8 mouse cellular contexts compared by ENCODE assay signal in the genomic region with DNA sequence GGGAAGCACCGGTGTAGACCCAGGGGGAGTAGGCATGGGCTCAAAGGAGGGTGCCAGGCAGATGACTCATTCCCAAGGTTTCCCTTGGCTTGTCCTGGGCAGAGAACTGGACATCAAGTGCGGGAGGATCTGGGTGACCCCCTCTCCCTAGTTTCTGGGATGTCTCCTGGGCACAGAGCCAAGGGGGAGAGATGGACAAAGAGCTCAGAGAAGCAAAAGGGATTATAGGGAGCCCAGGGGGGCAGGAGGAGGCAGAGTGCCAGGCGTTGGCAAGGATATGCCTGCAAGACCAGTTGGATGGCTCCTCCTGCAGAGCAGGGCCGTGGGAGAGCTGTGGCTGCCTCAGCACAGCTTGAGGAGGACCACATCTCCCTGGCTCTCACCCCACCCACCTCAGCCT. TPM values are rescaled to one million over a fixed set of nuclear protein-coding genes. Genes with fewer than 3 reads are reported as not detected.
DNase-seq lines count a peak whose midpoint lies in the region; ATAC-seq and TF ChIP-seq lines count a peak whose summit lies in the region.

No protein-coding gene starts in this region.

- 43% methylated on average over 4 of the region's 4 CpGs for WGBS in embryonic facial prominence, embryonic 15.5 days
- 36% methylated on average over 4 of the region's 4 CpGs for WGBS in stomach, postnatal 0 days

- peak; percentile 37 for DNase-seq in gastrocnemius, adult 2 months
- DNase-seq in gastrocnemius, adult 18-20 months (ENCODE audit: low spot score), result no peak
- DNase-seq in NIH3T3 (ENCODE audit: low read depth), result peak; percentile 56
- peak; percentile 32 to 50 for DNase-seq in kidney, postnatal 4 days
- DNase-seq in lung, postnatal 14 days, result peak; percentile 25
- no peak for DNase-seq in stomach, postnatal 0 days (ENCODE audit: low spot score)

- no peak overlapping the region; the same call in 1 of the 2 replicates for H3K4me2 ChIP-seq in embryonic facial prominence, embryonic 15.5 days (replicated peaks)
- H3K4me2 ChIP-seq in stomach, postnatal 0 days (replicated peaks; ENCODE audit: low read depth), result 0 out of 2 replicates have a peak overlapping the region, but pooled peaks have one; percentile 5

- TF ChIP-seq EP300 in stomach, postnatal 0 days (optimal IDR thresholded peaks at IDR 0.05), result no peak

- peak; percentile 49; the same call in 1 of the 2 replicates for ATAC-seq in embryonic facial prominence, embryonic 15.5 days (ENCODE audit: insufficient number of reproducible peaks, low FRiP score, low TSS enrichment, low read depth)
- ATAC-seq in stomach, postnatal 0 days (ENCODE audit: low FRiP score, low TSS enrichment), result no peak
- ATAC-seq in CD4-positive, CD25-positive, alpha-beta regulatory T cell, adult 4 months, result no peak

- peaks cover 61% of the 10 kb centered on the region for H3K4me1 ChIP-seq in embryonic facial prominence, embryonic 15.5 days
- H3K4me1 ChIP-seq in stomach, postnatal 0 days (replicated peaks; ENCODE audit: control insufficient read depth, insufficient read depth), result peaks cover 12% of the 10 kb centered on the region

- no peaks in the 10 kb centered on the region for H3K36me3 ChIP-seq in embryonic facial prominence, embryonic 15.5 days
- no peaks in the 10 kb centered on the region for H3K36me3 ChIP-seq in stomach, postnatal 0 days (ENCODE audit: control insufficient read depth, insufficient read depth, low read length)

- H3K27me3 ChIP-seq in embryonic facial prominence, embryonic 15.5 days, result no peaks in the 10 kb centered on the region
- H3K27me3 ChIP-seq in stomach, postnatal 0 days (ENCODE audit: control insufficient read depth, insufficient read depth, low read length), result no peaks in the 10 kb centered on the region

- no peak overlapping the region for H3K9ac ChIP-seq in embryonic facial prominence, embryonic 15.5 days
- no peak overlapping the region for H3K9ac ChIP-seq in stomach, postnatal 0 days (ENCODE audit: low read length)

- intact Hi-C loops in gastrocnemius, adult 2 months (cut with DNase I), result no loop called here

- H3K27ac ChIP-seq in gastrocnemius, adult 2 months, result peak overlapping the region; percentile 28; the same call in 1 of the 2 replicates
- H3K27ac ChIP-seq in embryonic facial prominence, embryonic 15.5 days (replicated peaks), result peak overlapping the region; percentile 41; the same call in 1 of the 2 replicates
- peak overlapping the region; percentile 40; the same call in 1 of the 2 replicates for H3K27ac ChIP-seq in stomach, postnatal 0 days (replicated peaks)

- no peak for TF ChIP-seq CTCF in gastrocnemius, adult 2 months (IDR thresholded peaks at IDR 0.05)
- TF ChIP-seq CTCF in stomach, postnatal 0 days (IDR thresholded peaks at IDR 0.05; ENCODE audit: low read depth), result no peak

- no peaks in the 10 kb centered on the region for H3K9me3 ChIP-seq in embryonic facial prominence, embryonic 15.5 days (replicated peaks)
- no peaks in the 10 kb centered on the region for H3K9me3 ChIP-seq in stomach, postnatal 0 days (ENCODE audit: control insufficient read depth, low read length)

- H3K4me3 ChIP-seq in gastrocnemius, adult 2 months, result no peak overlapping the region
- no peak overlapping the region for H3K4me3 ChIP-seq in embryonic facial prominence, embryonic 15.5 days (replicated peaks)
- no peak overlapping the region for H3K4me3 ChIP-seq in stomach, postnatal 0 days (ENCODE audit: low read depth, low read length)

RNA-seq across cellular contexts. Expression of a gene that starts 4.3 kb away (rescaled TPM):
- total RNA-seq in gastrocnemius, adult 2 months (2021), result 1 to 10 TPM; 4.0 to 4.6 TPM
- total RNA-seq in gastrocnemius, adult 18-20 months (2021), result 1 to 10 TPM; 2.6 to 3.2 TPM
- polyA plus RNA-seq in embryonic facial prominence, embryonic 15.5 days (2015; fragmentation: Nextera tagmentation; extraction: Ambion mirVana), result 22.1 and 23.3 TPM in 2 replicates
- 8.0 and 8.2 TPM in 2 replicates for polyA plus RNA-seq in stomach, postnatal 0 days (2015; fragmentation: Nextera tagmentation; extraction: Ambion mirVana)
- polyA plus RNA-seq in CD4-positive, CD25-positive, alpha-beta regulatory T cell, adult 4 months (2017; shearing (Covaris generic)), result 10 to 100 TPM; 11.1 to 15.7 TPM

Comparison
In these comparisons a context has a peak if more than half of its experiments do, and no peak if none do; other contexts are left out.
1. DNase-seq: peak in gastrocnemius, adult 2 months (single experiment), NIH3T3 (single experiment), kidney, postnatal 4 days (2 of 2) and lung, postnatal 14 days (single experiment); none in gastrocnemius, adult 18-20 months (single experiment) and stomach, postnatal 0 days (single experiment).
2. Peak in every context shown above with its lines, with median percentiles within 50 percentile points of each other: H3K27ac ChIP-seq.